Mouse (Mus musculus) liver, embryonic 16.5 days (tissue): Measurements from ENCODE around the gene Ring1. TPM values are rescaled to one million over a fixed set of nuclear protein-coding genes. Genes with fewer than 3 reads are reported as not detected.
"Not testable (repeated sequence)": the region's sequence is repeated elsewhere in the genome, so short reads cannot be mapped to it uniquely, and the experiment has no call there.

Experiments used
- ATAC-seq: fragments of 200-750 bp; cut with Nextera tagmentation; 2 replicates; pipeline ENCODE4 v1.8.0; 2017; ENCODE audit warnings: low read depth, mild to moderate bottlenecking, moderate number of reproducible peaks, moderate library complexity
- H3K27ac ChIP-seq: fragments of 300-500 bp; sonication (generic); 2 replicates; pipeline ENCODE4 v1.5.1; 2014; ENCODE audit warnings: mild to moderate bottlenecking, low read length
- H3K27me3 ChIP-seq: fragments of 300-500 bp; sonication (generic); 2 replicates; pipeline ENCODE4 v1.6.1; 2014; ENCODE audit warnings: low read depth, low read length, mixed read lengths; ENCODE audit not compliant: control insufficient read depth, insufficient read depth
- H3K36me3 ChIP-seq: fragments of 300-500 bp; sonication (generic); 2 replicates; pipeline ENCODE4 v1.6.1; 2014; ENCODE audit warnings: mild to moderate bottlenecking; ENCODE audit not compliant: control insufficient read depth, insufficient read depth
- H3K4me1 ChIP-seq: fragments of 300-500 bp; sonication (generic); 2 replicates; pipeline ENCODE4 v1.6.1; 2014; ENCODE audit warnings: low read depth, low read length, mixed read lengths; ENCODE audit not compliant: control insufficient read depth
- H3K4me2 ChIP-seq: fragments of 300-500 bp; sonication (generic); 2 replicates; pipeline ENCODE4 v1.6.1; 2014; ENCODE audit warnings: low read depth, low read length, mixed read lengths
- H3K4me3 ChIP-seq: fragments of 300-500 bp; sonication (generic); 2 replicates; pipeline ENCODE4 v1.5.1; 2014; ENCODE audit warnings: low read depth, mild to moderate bottlenecking, low read length
- H3K9ac ChIP-seq: fragments of 300-500 bp; sonication (generic); 2 replicates; pipeline ENCODE4 v1.6.1; 2014; ENCODE audit warnings: low read depth, low read length
- H3K9me3 ChIP-seq: fragments of 300-500 bp; sonication (generic); replicated peaks from 2 replicates; pipeline ENCODE4 v1.6.1; 2016; ENCODE audit warnings: low read length; ENCODE audit not compliant: control insufficient read depth
- WGBS: fragments of 180-500 bp; shearing (Covaris S2); extraction: QIAGEN DNeasy Blood & Tissue Kit; methylation state at CpG from one replicate; pipeline ENCODE4 v1.1.7; 2014; ENCODE audit not compliant: insufficient replicate concordance; 5-methylcytosine and 5-hydroxymethylcytosine counted together
- polyA plus RNA-seq: library from polyadenylated mRNA; unstranded; fragments of >200 nt; fragmentation: Nextera tagmentation; extraction: Ambion mirVana; gene quantifications from 2 replicates; pipeline ENCODE4 v1.2.1, GENCODE M21; 2015

Gene Ring1
- polyA plus RNA-seq, 1 experiment from 2014 or later: 4.0 TPM

DNA sequence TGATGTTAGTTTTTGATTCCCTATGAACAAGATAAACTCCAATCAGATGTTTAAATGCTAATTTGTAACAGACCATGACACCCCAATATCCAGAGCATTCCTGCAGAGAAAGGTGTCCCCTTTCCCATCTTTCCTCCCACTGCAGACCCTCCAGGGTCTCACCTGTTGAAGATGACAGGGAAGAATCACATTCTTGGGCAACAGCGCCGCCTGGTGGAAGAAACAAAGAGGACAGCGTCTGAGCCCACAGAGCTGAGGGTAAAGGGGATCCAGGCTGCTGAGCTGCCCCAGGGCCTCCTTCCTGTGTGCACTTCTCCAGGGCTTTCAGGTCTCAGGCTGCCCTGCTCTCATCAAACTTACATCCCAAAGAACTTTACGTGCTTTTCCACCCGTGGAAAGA lies 21.1 kb downstream of the Ring1 start:
- Histone ChIP-seq H3K4me3 (no peak overlapping the region), H3K27me3 (peaks cover 11% of the 10 kb centered on the region), H3K4me2 (no peak overlapping the region), H3K9me3 (no peaks in the 10 kb centered on the region), H3K9ac (no peak overlapping the region), H3K36me3 (no peaks in the 10 kb centered on the region), H3K27ac (no peak overlapping the region), H3K4me1 (peaks cover 4% of the 10 kb centered on the region)
- no peak for ATAC-seq
- 3% methylated on average over 5 of the region's 5 CpGs for WGBS

DNA sequence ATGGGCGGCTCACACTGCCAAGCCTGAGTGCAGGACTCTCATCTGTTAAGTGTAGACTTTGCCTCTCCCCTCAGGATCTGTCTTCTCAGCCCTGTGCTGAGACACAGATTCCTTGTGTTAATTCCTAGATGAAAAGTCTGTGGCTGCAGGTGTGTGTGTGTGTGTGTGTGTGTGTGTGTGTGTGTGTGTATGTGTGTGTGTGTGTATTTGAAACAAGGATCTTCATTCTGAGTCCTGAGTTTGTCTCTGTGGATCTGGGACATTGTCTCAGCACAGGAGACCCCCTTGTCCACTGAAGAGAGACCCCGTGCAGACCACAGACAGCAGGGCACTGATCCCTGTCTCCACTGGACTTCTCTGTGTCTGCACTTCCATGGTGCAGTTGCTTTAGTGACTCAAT lies 23.7 kb downstream of the Ring1 start:
- not testable (repeated sequence) for H3K36me3 ChIP-seq, H3K9ac ChIP-seq, H3K9me3 ChIP-seq, ATAC-seq, H3K27ac ChIP-seq, H3K4me1 ChIP-seq
- 40% methylated on average over 2 of the region's 2 CpGs for WGBS
- peaks cover 11% of the 10 kb centered on the region for H3K27me3 ChIP-seq
- H3K4me2 ChIP-seq: peak overlapping the region; percentile 96; the same call in 1 of the 2 replicates
- peak overlapping the region; percentile 71; the same call in 1 of the 2 replicates for H3K4me3 ChIP-seq

DNA sequence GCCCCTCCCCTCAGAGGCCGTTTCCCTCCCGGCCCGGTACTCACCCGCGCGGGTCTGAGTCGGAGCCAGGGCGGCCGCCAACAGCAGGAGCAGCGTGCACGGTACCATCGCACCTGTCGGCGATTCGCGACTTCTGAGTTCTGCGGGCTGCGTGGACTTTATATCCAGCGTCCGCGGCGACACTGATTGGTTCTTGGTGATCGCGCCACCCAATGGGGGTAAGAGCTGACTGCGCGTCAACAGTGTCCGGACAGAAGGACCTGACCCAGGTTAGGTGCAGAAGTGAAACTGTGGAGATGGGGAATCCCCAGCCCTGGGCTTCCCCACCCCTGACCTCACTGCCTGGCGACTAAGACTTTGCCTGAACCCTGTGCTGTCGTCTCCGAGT lies 24.3 kb downstream of the Ring1 start, which contains the start of gene H2-K1:
Gene H2-K1, minus strand, starts transcription at position 198 of the 388 bp plus-strand sequence.
- H3K4me2 ChIP-seq: peak within 1 kb of the TSS; percentile 96
- H3K9me3 ChIP-seq: no peaks in the 10 kb centered on the region
- under 1% methylated on average over 30 of the region's 30 CpGs for WGBS
- H3K27me3 ChIP-seq: peaks cover 11% of the 10 kb centered on the region
- H3K27ac ChIP-seq: 0 out of 2 replicates have a peak within 1 kb of the TSS, but pooled peaks have one; percentile 14
- H3K4me1 ChIP-seq: peaks cover 4% of the 10 kb centered on the region
- H3K4me3 ChIP-seq: peak within 1 kb of the TSS; percentile 71
- ATAC-seq: peak; percentile 94
- no peaks in the 10 kb centered on the region for H3K36me3 ChIP-seq
- peak within 1 kb of the TSS; percentile 69 for H3K9ac ChIP-seq

DNA sequence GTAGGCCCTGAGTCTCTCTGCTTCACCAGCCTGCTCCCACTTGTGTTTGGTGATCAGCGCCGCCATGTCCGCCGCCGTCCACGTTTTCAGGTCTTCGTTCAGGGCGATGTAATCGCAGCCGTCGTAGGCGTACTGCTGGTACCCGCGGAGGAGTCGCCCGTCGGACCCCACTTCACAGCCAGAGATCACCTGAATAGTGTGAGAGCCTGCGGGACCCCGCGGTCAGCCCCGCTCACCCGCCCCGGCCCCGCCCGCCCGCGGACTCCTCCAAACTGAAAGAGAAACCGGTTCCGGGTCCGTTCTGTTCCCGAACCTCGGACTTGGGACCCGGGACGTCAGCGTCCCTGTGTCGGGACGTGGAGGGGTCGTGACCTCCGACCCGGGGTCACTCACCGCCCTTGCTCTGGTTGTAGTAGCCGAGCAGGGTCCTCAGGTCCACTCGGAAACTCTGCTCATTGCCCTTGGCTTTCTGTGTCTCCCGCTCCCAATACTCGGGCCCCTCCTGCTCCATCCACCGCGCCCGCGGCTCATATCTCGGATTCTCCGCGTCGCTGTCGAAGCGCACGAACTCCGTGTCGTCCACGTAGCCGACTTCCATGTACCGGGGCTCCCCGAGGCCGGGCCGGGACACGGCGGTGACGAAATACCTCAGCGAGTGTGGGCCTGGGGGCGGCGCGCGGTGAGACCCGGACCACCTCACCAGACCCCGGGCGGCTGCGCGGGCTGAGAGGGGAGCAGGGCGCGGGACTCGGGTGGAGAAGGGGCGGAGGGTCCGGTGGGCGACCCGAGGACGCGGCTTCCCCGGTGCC lies 24.9 kb downstream of the Ring1 start:
- Histone ChIP-seq H3K9me3 (no peaks in the 10 kb centered on the region), H3K36me3 (no peaks in the 10 kb centered on the region), H3K4me1 (peaks cover 4% of the 10 kb centered on the region), H3K9ac (peak overlapping the region; percentile 69), H3K27ac (0 out of 2 replicates have a peak overlapping the region, but pooled peaks have one; percentile 14), H3K4me2 (peak overlapping the region; percentile 96), H3K4me3 (peak overlapping the region; percentile 71), H3K27me3 (peaks cover 11% of the 10 kb centered on the region)
- ATAC-seq: peak; percentile 47
- 1% methylated on average over 82 of the region's 87 CpGs for WGBS

DNA sequence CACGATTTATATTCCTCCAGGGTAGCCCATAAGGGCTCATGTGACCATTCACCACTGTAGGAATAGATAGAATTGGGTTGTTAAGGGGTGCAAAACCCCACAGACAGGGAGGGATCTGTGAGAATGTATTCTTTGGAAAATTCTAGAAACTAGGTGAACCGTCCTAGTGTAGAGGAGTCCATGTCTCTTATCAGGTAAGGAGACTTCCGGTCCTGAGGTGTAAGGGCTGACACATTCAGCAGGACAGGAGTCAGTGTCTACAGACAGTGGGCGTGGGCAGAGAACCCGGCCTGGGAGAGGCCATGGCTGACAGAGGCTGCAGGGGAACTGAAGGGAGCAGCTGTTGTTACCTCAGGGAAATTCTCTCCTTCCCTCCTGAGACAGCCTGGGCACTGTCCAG lies 25.8 kb downstream of the Ring1 start:
- not testable (repeated sequence) for ATAC-seq, H3K4me2 ChIP-seq, H3K36me3 ChIP-seq, H3K9ac ChIP-seq, H3K9me3 ChIP-seq, H3K4me3 ChIP-seq, H3K27ac ChIP-seq, H3K4me1 ChIP-seq
- peaks cover 11% of the 10 kb centered on the region for H3K27me3 ChIP-seq
- 27% methylated on average over 5 of the region's 5 CpGs for WGBS

DNA sequence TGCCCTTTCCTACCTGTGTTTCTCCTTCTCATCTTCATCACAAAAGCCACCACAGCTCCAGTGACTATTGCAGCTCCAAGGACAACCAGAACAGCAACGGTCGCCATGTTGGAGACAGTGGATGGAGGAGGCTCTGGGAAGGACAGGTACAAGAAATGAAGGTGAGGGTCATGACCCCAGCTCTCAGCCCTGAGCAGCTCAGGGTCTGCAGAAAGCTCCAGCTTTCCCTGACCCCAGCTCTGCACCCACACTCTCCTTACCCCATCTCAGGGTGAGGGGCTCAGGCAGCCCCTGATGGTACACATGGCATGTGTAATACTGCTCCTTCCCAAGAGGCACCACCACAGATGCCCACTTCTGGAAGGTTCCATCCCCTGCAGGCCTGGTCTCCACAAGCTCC lies 27.5 kb downstream of the Ring1 start:
- peaks cover 11% of the 10 kb centered on the region for H3K27me3 ChIP-seq
- H3K9ac ChIP-seq, H3K4me3 ChIP-seq, H3K4me2 ChIP-seq, H3K36me3 ChIP-seq, H3K4me1 ChIP-seq, ATAC-seq, H3K27ac ChIP-seq, H3K9me3 ChIP-seq: not testable (repeated sequence)
- WGBS: 80% methylated on average over 2 of the region's 2 CpGs

DNA sequence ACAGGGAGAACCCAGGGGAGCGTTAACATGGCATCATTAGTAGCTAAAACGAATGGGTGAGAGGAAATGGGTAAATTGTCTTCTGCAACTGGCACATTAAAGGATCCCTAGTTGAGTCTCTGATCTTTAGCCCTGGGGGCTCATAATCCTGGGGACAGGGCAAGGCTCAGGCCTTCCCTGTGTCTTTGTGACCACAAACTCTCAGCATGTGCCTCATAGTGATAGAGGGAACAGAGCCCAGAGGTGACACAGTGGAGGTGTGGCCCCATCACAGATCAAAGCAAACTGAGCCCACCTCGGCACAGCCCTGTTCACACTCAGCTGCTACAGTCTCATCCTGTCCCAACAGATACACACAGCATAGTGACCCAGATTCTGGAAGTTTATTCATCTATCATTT lies 28.8 kb downstream of the Ring1 start:
- no peak overlapping the region for H3K9ac ChIP-seq
- no peak overlapping the region for H3K27ac ChIP-seq
- H3K9me3 ChIP-seq: no peaks in the 10 kb centered on the region
- H3K4me2 ChIP-seq: no peak overlapping the region
- no peak for ATAC-seq
- no peaks in the 10 kb centered on the region for H3K36me3 ChIP-seq
- no peak overlapping the region for H3K4me3 ChIP-seq
- H3K27me3 ChIP-seq: peaks cover 11% of the 10 kb centered on the region
- 43% methylated on average over 3 of the region's 3 CpGs for WGBS
- peaks cover 4% of the 10 kb centered on the region; the same call in 1 of the 2 replicates for H3K4me1 ChIP-seq

DNA sequence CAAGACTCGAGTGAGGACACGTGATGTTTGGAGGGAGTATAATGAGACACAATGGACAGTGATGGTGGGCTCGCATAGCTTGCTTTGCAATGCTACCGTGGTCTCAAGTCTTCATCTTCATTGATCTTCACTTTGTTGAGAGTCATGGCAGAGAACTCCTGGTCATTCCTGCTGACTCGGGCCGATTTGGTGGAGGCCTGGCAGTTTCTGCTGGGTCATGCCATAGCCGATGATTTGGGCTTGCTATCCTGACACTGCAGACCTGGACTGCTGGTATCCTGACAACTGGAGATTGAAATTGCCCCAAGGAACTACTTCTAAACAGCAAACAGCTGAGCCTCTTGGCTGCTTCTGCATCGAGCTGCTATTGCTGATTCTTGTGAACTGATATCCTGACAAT lies 29.5 kb downstream of the Ring1 start:
- H3K27me3 ChIP-seq: peaks cover 4% of the 10 kb centered on the region
- H3K4me1 ChIP-seq: peaks cover 4% of the 10 kb centered on the region; the same call in 1 of the 2 replicates
- no peaks in the 10 kb centered on the region for H3K36me3 ChIP-seq
- H3K9me3 ChIP-seq: no peaks in the 10 kb centered on the region
- no peak overlapping the region for H3K4me2 ChIP-seq
- no peak overlapping the region for H3K9ac ChIP-seq
- H3K4me3 ChIP-seq: no peak overlapping the region
- H3K27ac ChIP-seq: no peak overlapping the region
- 73% methylated on average over 8 of the region's 8 CpGs for WGBS
- no peak for ATAC-seq
